Mouse (Mus musculus): Measurements from ENCODE around the gene Klhdc2. TPM values are rescaled to one million over a fixed set of nuclear protein-coding genes. Genes with fewer than 3 reads are reported as not detected.

Klhdc2 gene
- total RNA-seq (2021): 100 to 1,000 TPM; 132 to 134 TPM
- long read RNA-seq, transcript Klhdc2-201 (13 exons, 1,905 nt): major isoform, 212 of 229 reads
- long read RNA-seq, partial matches to known transcripts: 4 of 229 reads
- long read RNA-seq, other reads (novel, unspliced or antisense): 13 of 229 reads

DNA sequence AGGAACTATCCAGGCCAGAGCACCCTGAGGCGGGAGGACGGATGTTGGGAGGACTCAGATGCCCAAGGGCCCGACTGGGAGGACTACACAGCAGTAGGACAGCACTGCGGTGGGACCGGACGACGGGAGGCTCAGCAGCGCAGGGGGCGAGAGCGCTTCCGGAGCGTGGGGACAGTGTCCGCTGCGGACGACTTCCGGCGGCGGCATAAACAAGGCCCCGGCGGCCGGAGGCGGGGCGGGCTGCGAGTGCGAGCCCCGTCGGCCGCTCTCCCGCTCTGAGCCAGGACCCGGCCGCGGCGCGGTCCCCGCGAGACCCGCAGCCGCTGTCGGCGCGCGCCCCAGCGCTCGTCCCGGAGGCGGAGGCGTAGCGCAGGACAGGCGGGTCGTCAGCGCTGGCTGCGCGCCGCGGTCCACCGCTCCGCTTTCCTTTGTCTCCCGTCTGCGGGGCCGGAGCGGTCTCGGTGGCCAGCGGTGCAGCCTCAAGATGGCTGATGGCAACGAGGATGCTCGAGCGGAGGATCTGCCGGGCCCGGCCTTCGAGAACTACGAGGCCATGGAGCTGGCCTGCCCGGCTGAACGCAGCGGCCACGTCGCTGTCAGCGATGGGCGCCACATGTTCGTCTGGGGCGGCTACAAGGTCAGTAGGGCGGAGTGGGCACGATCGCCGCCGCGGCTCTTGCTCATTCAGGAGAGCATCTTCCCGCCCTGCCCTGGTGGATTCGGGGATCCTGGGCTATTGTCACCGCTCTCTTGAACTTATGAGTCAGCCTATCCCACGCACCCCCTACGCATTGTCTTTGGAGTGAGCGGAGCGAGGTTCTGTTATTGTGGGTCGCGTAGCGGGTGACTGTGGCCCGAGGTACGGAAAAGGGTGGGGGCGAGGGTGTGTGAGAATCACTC is at the start of gene Klhdc2:
TSS of gene Klhdc2 (plus strand) at position 171 of the 900 bp plus-strand sequence.
- DNase-seq (ENCODE audit: low spot score in 2 of 2): peak; percentile 86 to 91

GRCm38 (mm10) chr12:69249766-69250165 is 46.7 kb upstream of the Klhdc2 start:
- DNase-seq (ENCODE audit: low spot score in 2 of 2): no peak

DNA sequence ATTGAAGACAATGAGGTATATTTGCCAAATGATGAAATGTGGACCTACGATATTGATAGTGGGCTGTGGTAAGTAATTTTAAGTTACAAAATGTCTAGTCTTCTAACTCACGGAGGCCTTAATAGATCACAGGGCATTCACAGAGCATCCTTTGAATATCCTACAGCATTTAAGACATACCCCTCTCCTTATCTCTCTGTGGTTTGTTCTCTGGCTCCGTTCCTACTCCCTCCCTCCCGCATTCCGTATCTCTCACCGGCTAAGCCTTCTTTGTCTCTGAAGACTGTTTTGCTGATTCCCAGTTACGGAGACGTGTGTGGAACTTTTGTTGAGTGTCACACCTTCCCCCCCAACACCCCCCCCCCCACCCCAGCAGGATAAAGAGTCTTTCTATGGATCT is 45.7 kb upstream of the Klhdc2 start:
- no peak for DNase-seq (ENCODE audit: low spot score in 2 of 2)

- DNase-seq (ENCODE audit: low spot score in 2 of 2): no peak
Measured at GRCm38 (mm10) chr12:69253806-69254205, 42.7 kb upstream of the Klhdc2 start.

DNA sequence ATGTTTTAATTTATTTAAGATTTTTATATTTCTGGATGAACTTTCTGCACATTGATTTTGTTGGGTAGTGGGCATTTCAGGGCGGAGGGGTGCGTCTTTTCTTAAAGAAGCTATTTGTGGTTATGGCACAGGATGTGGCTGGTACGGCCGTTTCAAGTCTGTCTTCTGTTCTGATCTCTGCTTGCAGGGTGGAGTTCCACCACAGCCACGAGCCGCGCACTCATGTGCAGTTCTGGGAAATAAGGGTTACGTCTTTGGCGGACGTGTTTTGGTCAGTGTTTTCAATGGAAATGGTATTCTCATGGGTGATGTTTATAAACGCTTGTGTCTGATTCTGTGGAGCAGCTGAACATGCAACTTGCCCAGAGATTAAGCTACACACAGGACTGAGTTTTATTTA is 38.6 kb upstream of the Klhdc2 start:
- DNase-seq (ENCODE audit: low spot score in 2 of 2): no peak

DNA sequence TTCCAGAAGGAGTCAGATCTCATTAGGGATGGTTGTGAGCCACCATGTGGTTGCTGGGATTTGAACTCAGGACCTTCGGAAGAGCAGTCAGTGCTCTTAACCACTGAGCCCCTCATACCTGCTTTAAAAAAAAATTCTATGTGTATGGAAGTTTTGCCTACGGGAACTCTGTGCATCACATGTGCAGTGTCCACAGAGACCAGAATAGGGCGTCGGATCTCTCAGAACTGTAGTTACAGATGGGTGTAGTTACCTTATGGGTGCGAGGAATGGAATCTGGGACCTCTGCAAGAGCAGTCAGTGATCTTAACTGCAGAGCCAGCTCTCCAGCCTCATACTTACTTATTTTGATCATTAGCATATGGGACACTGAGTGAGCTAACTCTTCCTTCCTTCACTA is 34.2 kb upstream of the Klhdc2 start:
- no peak for DNase-seq (ENCODE audit: low spot score in 2 of 2)

GRCm38 (mm10) chr12:69265031-69265430 is 31.4 kb upstream of the Klhdc2 start:
- no peak for DNase-seq (ENCODE audit: low spot score in 2 of 2)

- DNase-seq (ENCODE audit: low spot score in 2 of 2): no peak
Measured at GRCm38 (mm10) chr12:69267956-69268632, 28.4 kb upstream of the Klhdc2 start.

DNA sequence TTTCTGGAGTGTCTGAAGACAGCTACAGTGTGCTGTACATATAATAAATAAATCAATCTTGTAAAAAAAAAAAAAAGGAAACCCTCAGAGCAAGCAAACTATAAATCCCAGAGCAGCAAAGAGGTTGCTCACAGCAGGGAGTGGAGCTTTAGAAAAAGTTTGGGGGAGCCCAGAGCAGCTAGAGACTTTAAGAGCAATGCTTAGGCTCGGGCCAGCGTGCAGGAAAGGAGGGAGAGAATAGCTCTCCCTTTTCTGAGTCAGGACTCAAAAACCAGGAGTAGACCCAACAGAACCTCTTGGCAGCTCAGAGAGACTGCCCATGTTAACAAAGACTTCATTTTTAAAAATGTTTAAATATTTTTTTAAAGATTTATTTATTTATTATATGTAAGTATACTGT is 27.5 kb upstream of the Klhdc2 start:
- DNase-seq (ENCODE audit: low spot score in 2 of 2): no peak

- no peak for DNase-seq (ENCODE audit: low spot score in 2 of 2)
Measured at GRCm38 (mm10) chr12:69279931-69280469, 16.5 kb upstream of the Klhdc2 start.

DNA sequence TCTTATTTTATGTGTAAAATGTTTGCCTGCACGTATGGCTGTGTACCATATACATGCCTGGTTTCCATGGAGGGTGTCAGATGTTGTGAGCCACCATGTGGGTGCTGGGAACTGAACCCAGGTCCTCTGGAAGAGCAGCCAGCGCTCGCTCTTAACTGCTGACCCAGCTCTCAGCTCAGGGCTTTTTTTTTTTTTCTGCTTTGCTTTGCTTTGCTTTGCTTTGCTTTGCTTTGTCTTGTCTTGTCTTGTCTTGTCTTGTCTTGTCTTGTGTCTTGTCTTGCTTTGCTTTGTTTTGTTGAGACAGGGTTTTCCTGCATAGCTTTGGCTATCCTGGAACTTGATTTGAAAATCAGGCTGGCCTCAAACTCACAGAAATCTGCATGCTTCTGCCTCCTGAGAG is 15.6 kb upstream of the Klhdc2 start:
- no peak for DNase-seq (ENCODE audit: low spot score in 2 of 2)

DNA sequence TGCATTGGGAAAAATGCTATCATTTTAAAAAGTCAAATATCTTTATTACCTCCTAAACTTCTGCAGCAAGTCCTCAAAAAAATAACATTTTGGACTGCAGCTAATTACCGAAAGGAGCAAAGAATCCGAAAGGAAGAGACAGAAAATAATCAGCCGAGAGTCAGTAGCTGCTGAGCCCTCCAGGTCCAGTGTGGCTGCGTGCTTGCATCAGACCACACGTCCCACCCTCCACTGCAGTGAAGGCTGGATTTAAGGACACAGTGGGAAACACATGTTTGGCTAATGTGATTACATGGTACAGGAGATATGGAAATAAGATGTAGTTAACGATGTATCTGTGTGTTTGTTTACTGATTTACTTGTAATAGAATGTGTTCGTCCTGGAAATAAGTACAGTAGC is 13.3 kb upstream of the Klhdc2 start:
- DNase-seq (ENCODE audit: low spot score in 2 of 2): no peak

DNA sequence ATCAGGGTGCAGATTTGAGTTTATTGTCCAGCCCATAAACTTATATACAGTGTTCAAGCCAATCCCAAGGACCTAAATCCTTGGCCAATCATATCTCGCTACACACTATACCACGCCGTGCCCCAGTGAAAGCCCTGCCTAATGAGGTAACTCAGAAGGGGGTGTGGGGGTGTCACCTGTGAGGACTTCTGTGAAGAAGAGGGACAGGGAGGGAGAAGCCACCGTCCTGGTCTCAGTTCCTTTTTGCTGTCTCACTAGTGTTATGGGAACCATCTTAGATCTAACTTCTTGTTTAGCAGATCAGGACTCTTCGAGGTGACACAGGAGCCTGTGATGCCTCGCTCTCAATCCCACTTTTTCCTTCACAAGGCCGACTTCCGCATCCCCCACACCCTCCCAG is 8.9 kb upstream of the Klhdc2 start:
- DNase-seq (ENCODE audit: low spot score in 2 of 2): no peak

DNA sequence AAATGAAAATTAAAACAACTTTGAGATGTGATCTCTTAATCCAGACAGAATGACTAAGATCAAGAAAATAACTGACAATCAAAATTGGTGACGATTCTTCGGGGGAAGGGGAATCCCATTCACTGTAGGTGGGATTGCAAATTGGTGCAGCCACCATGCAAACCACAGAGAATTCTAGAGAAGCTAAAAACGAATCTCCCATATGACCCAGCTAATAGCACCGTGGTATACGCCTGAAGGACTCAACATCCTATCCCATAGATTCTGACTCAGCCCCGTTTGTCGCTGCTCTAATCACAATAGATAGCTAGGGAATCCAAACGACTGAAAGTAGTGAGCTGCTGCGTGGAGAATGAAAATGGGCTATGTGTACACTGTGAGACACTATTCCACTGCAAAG is 7.8 kb upstream of the Klhdc2 start:
- DNase-seq (ENCODE audit: low spot score in 2 of 2): no peak

DNA sequence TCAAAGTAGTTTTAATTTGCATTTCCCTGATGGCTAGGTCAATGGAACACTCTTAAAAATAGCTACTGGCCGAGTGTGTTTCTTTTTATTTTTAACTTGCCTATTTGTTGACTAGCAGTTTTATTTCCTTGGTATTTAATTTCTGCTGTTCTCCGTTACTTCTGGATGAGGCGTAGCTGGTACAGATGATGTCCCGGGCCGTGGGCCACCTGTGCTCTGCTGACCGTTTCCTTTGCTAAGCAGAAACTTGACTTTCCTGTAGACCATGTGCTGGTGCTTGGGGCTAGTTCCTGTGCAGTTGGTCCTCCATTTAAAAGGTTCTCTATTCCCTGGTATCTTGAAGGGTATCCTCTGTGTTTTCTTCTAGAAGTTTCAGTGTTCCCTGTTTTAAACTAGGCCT is 4.1 kb upstream of the Klhdc2 start:
- DNase-seq (ENCODE audit: low spot score in 2 of 2): no peak

- DNase-seq (ENCODE audit: low spot score in 2 of 2): no peak
Measured at GRCm38 (mm10) chr12:69293815-69294214, 2.7 kb upstream of the Klhdc2 start.

DNA sequence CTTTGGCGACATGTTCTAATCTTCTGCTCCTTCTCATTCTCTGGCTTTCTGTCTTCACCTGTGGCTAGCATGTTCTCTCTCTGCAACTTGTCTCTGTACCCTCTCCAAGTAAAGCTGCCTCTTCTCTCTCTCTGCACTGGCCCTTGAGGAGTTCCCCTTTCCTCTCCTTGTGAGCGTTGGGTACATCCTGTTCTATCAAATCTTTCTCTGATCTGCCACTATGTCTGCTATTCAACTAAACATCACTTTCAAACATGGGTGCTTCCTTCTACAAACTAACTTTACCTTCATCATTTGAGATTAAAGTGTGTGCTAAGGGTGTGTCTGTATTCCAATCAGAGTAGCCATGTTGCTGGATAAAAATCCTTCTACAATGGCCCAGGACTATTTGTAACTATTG is 1.5 kb upstream of the Klhdc2 start:
- DNase-seq (ENCODE audit: low spot score in 2 of 2): no peak

GRCm38 (mm10) chr12:69295651-69296050 is 830 bp upstream of the Klhdc2 start:
- DNase-seq (ENCODE audit: low spot score in 2 of 2): no peak

- DNase-seq (ENCODE audit: low spot score in 2 of 2): no peak
Measured at GRCm38 (mm10) chr12:69297411-69298150, 1.1 kb downstream of the Klhdc2 start.

- DNase-seq (ENCODE audit: low spot score in 2 of 2): no peak
Measured at GRCm38 (mm10) chr12:69298281-69298680, 1.8 kb downstream of the Klhdc2 start.

DNA sequence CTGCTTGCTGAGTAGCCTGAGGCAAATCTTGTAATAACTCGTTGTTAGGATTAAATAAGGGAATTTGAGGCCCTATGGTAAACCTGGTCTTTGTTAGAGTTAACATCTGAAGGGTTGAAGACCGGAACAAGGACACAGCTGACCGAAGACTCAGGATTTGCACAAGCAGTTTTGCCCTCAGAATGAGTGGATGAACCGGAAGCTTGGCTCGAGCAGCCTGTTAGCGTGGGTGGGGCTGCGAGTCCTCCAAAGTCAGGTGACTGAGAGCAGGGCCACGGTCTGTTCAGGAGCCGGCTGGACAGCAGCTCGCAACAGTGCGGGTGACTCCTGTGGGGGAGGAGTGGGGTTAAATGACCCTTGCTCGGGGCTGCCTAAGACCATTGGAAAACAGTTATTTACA is 2.8 kb downstream of the Klhdc2 start:
- no peak for DNase-seq (ENCODE audit: low spot score in 2 of 2)

All from layer of hippocampus, postnatal 10 days (tissue).